15 mouse cellular contexts compared by ENCODE assay signal in the genomic region with DNA sequence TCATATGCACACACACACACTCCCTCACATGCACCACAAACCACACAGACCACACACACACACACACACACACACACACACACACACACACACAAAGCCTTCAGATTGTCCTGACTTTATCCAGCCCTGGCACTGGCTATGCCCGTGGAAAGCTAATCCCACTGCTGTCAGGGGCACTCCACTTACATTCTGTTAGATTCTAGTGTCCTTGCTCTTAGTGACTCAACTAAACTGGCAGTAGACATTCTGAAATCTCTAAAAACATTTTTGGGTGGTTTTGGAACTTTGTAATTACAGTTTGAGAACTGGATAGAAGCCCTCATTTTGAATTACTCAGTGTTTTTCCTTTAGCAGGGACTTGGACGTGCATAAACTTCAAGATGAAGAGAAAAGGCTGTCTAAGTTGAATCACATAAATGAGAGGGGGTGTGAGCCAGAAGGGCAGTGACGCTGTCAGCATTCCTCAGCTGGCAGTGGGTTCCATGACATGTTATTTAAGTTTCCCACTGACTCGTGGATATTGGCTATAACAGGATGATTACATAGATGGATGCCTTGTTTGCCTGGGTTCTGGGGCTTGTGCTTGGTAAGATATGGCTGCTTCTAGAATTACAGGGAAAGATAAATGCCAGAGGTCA.
A peak's percentile ranks its signal among the peaks of the same experiment; 100 is the strongest.
DNase-seq lines count a peak whose midpoint lies in the region; ATAC-seq lines count a peak whose summit lies in the region.
"Had no signal": no experiment of that assay in that cellular context is flagged by ENCODE, and none has a peak within 500 bp of the region (broad histone marks: within the 10 kb centered on the region; RNA-seq: fewer than 3 reads in every experiment).

No protein-coding gene starts in this region.

- H3K4me3 ChIP-seq in limb, embryonic 15.5 days: no peak overlapping the region
- no peak overlapping the region for H3K4me3 ChIP-seq in limb, embryonic 10.5 days
- H3K4me3 ChIP-seq in embryonic facial prominence, embryonic 14.5 days (ENCODE audit: low read depth, low read length): no peak overlapping the region
- no peak overlapping the region for H3K4me3 ChIP-seq in stomach, embryonic 14.5 days (ENCODE audit: low read depth, low read length)
- H3K4me3 ChIP-seq: layer of hippocampus, adult 2 months; liver, embryonic 12.5 days; megakaryocyte, embryonic 14.5 days had no signal

- H3K4me2 ChIP-seq in limb, embryonic 15.5 days: no peak overlapping the region
- no peak overlapping the region for H3K4me2 ChIP-seq in embryonic facial prominence, embryonic 14.5 days (ENCODE audit: low read depth, low read length)
- H3K4me2 ChIP-seq in stomach, embryonic 14.5 days (replicated peaks; ENCODE audit: low read depth, low read length): no peak overlapping the region
- H3K4me2 ChIP-seq: liver, embryonic 12.5 days had no signal

- 33% methylated on average over 4 of the region's 4 CpGs for WGBS in limb, embryonic 15.5 days
- WGBS in limb, embryonic 10.5 days: 71% methylated on average over 4 of the region's 4 CpGs
- 41% methylated on average over 4 of the region's 4 CpGs for WGBS in embryonic facial prominence, embryonic 14.5 days
- 25% methylated on average over 4 of the region's 4 CpGs for WGBS in stomach, embryonic 14.5 days

- ATAC-seq in frontal cortex, adult (ENCODE audit: low TSS enrichment): peak; percentile 88
- 0 out of 2 replicates have a peak, but pooled peaks have one; percentile 24 for ATAC-seq in limb, embryonic 15.5 days (ENCODE audit: insufficient number of reproducible peaks, low FRiP score, low TSS enrichment, low read depth)
- peak; percentile 53; the same call in 1 of the 2 replicates for ATAC-seq in embryonic facial prominence, embryonic 14.5 days (ENCODE audit: low read depth)
- ATAC-seq in stomach, embryonic 14.5 days (ENCODE audit: insufficient number of reproducible peaks, insufficient read depth, low FRiP score, low read depth): no peak
- ATAC-seq: CD4-positive, CD25-positive, alpha-beta regulatory T cell, adult 4 months; liver, embryonic 12.5 days had no signal

- no peak overlapping the region for H3K9ac ChIP-seq in limb, embryonic 15.5 days
- no peak overlapping the region for H3K9ac ChIP-seq in embryonic facial prominence, embryonic 14.5 days (ENCODE audit: low read depth, low read length)
- no peak overlapping the region for H3K9ac ChIP-seq in stomach, embryonic 14.5 days (replicated peaks; ENCODE audit: low read depth, low read length)
- H3K9ac ChIP-seq: liver, embryonic 12.5 days had no signal

- intact Hi-C loops in left cerebral cortex, postnatal 36 days (cut with DNase I): no loop called here

- H3K9me3 ChIP-seq in limb, embryonic 15.5 days: no peaks in the 10 kb centered on the region
- no peaks in the 10 kb centered on the region for H3K9me3 ChIP-seq in limb, embryonic 10.5 days (replicated peaks)
- no peaks in the 10 kb centered on the region for H3K9me3 ChIP-seq in embryonic facial prominence, embryonic 14.5 days (ENCODE audit: control insufficient read depth, low read length)
- H3K9me3 ChIP-seq in stomach, embryonic 14.5 days (ENCODE audit: control insufficient read depth, low read depth, low read length): no peaks in the 10 kb centered on the region
- H3K9me3 ChIP-seq: liver, embryonic 12.5 days had no signal

- no peak for DNase-seq in frontal cortex, postnatal 14 days (ENCODE audit: low spot score in 2 of 2)
- no peak for DNase-seq in limb, embryonic 10.5 days (ENCODE audit: low spot score)
- peak; percentile 70 for DNase-seq in embryonic facial prominence, embryonic 14.5 days (ENCODE audit: low spot score)
- no peak for DNase-seq in testis, postnatal 10 days (ENCODE audit: low spot score)
- DNase-seq in left cerebral cortex, postnatal 36 days (ENCODE audit: low spot score in 2 of 2): no peak
- DNase-seq: cerebellum, adult 11 months; kidney, adult 18-20 months; thymus, postnatal 14 days had no signal

- no peaks in the 10 kb centered on the region for H3K36me3 ChIP-seq in limb, embryonic 15.5 days
- no peaks in the 10 kb centered on the region for H3K36me3 ChIP-seq in limb, embryonic 10.5 days
- no peaks in the 10 kb centered on the region for H3K36me3 ChIP-seq in embryonic facial prominence, embryonic 14.5 days (ENCODE audit: control insufficient read depth, insufficient read depth, low read length)
- no peaks in the 10 kb centered on the region for H3K36me3 ChIP-seq in stomach, embryonic 14.5 days (ENCODE audit: control insufficient read depth, insufficient read depth, low read length)
- H3K36me3 ChIP-seq: liver, embryonic 12.5 days had no signal

- 0 out of 2 replicates have a peak, but pooled peaks cover 2% of the 10 kb centered on the region for H3K4me1 ChIP-seq in limb, embryonic 15.5 days
- no peaks in the 10 kb centered on the region for H3K4me1 ChIP-seq in limb, embryonic 10.5 days
- no peaks in the 10 kb centered on the region; the same call in 1 of the 2 replicates for H3K4me1 ChIP-seq in embryonic facial prominence, embryonic 14.5 days (ENCODE audit: control insufficient read depth, insufficient read depth, low read length)
- H3K4me1 ChIP-seq in stomach, embryonic 14.5 days (ENCODE audit: control insufficient read depth, insufficient read depth, low read length): peaks cover 9% of the 10 kb centered on the region; the same call in 1 of the 2 replicates
- H3K4me1 ChIP-seq: liver, embryonic 12.5 days; megakaryocyte, embryonic 14.5 days had no signal

- no peak overlapping the region for H3K27ac ChIP-seq in limb, embryonic 15.5 days
- H3K27ac ChIP-seq in limb, embryonic 10.5 days: no peak overlapping the region
- 0 out of 2 replicates have a peak overlapping the region, but pooled peaks have one; percentile 39 for H3K27ac ChIP-seq in embryonic facial prominence, embryonic 14.5 days (replicated peaks; ENCODE audit: low read depth, low read length)
- H3K27ac ChIP-seq in stomach, embryonic 14.5 days (ENCODE audit: low read length): peak overlapping the region; percentile 48; the same call in 1 of the 2 replicates
- H3K27ac ChIP-seq: layer of hippocampus, adult 2 months; liver, embryonic 12.5 days had no signal

- no peaks in the 10 kb centered on the region for H3K27me3 ChIP-seq in limb, embryonic 15.5 days
- H3K27me3 ChIP-seq in limb, embryonic 10.5 days (ENCODE audit: low read depth, poor library complexity, severe bottlenecking): no peaks in the 10 kb centered on the region
- no peaks in the 10 kb centered on the region for H3K27me3 ChIP-seq in embryonic facial prominence, embryonic 14.5 days (replicated peaks; ENCODE audit: control insufficient read depth, insufficient read depth, low read length)
- H3K27me3 ChIP-seq in stomach, embryonic 14.5 days (ENCODE audit: control insufficient read depth, insufficient read depth, low read length): no peaks in the 10 kb centered on the region
- H3K27me3 ChIP-seq: liver, embryonic 12.5 days; megakaryocyte, embryonic 14.5 days had no signal

Comparison
In these comparisons a context has a peak if more than half of its experiments do, and no peak if none do; other contexts are left out.
1. H3K27ac ChIP-seq: peak in embryonic facial prominence, embryonic 14.5 days (single experiment) and stomach, embryonic 14.5 days (single experiment); none in limb, embryonic 15.5 days (single experiment) and limb, embryonic 10.5 days (single experiment).